Mouse (Mus musculus) midbrain, embryonic 12.5 days (tissue): Measurements from ENCODE around the gene Dao. TPM values are rescaled to one million over a fixed set of nuclear protein-coding genes. Genes with fewer than 3 reads are reported as not detected.

ENCODE experiments used
- ATAC-seq: fragments of 200-750 bp; cut with Nextera tagmentation; 2 replicates; pipeline ENCODE4 v1.8.0; 2017; ENCODE audit warnings: low read depth, moderate TSS enrichment, moderate library complexity; ENCODE audit not compliant: low FRiP score
- H3K27ac ChIP-seq: fragments of 300-500 bp; sonication (generic); replicated peaks from 2 replicates; pipeline ENCODE4 v1.5.1; 2016; ENCODE audit warnings: mild to moderate bottlenecking
- H3K27me3 ChIP-seq: fragments of 300-500 bp; sonication (generic); 2 replicates; pipeline ENCODE4 v1.6.1; 2016; ENCODE audit warnings: mild to moderate bottlenecking
- H3K36me3 ChIP-seq: fragments of 300-500 bp; sonication (generic); 2 replicates; pipeline ENCODE4 v1.6.1; 2016
- H3K4me1 ChIP-seq: fragments of 300-500 bp; sonication (generic); 2 replicates; pipeline ENCODE4 v1.6.1; 2016
- H3K4me2 ChIP-seq: fragments of 300-500 bp; sonication (generic); replicated peaks from 2 replicates; pipeline ENCODE4 v1.6.1; 2016; ENCODE audit warnings: mild to moderate bottlenecking, moderate library complexity
- H3K4me3 ChIP-seq: fragments of 300-500 bp; sonication (generic); 2 replicates; pipeline ENCODE4 v1.5.1; 2016; ENCODE audit warnings: mild to moderate bottlenecking
- H3K9ac ChIP-seq: fragments of 300-500 bp; sonication (generic); replicated peaks from 2 replicates; pipeline ENCODE4 v1.6.1; 2016; ENCODE audit warnings: mild to moderate bottlenecking, moderate library complexity
- H3K9me3 ChIP-seq: fragments of 300-500 bp; sonication (generic); 2 replicates; pipeline ENCODE4 v1.6.1; 2016; ENCODE audit warnings: mild to moderate bottlenecking
- WGBS: fragments of 180-500 bp; shearing (Covaris S2); methylation state at CpG from one replicate; pipeline ENCODE4 v1.1.7; 2016; 5-methylcytosine and 5-hydroxymethylcytosine counted together
- polyA plus RNA-seq: library from polyadenylated mRNA; unstranded; fragments of >200 nt; fragmentation: Nextera tagmentation; extraction: Ambion mirVana; gene quantifications from 2 replicates; pipeline ENCODE4 v1.2.1, GENCODE M21; 2016

Dao gene
- polyA plus RNA-seq, 1 experiment from 2014 or later, result not detected

- Histone ChIP-seq H3K27me3 (no peaks in the 10 kb centered on the region), H3K4me1 (peaks cover 10% of the 10 kb centered on the region; the same call in 1 of the 2 replicates), H3K9ac (no peak overlapping the region), H3K4me3 (no peak overlapping the region), H3K4me2 (no peak overlapping the region), H3K36me3 (peaks cover 20% of the 10 kb centered on the region; the same call in 1 of the 2 replicates), H3K9me3 (no peaks in the 10 kb centered on the region), H3K27ac (no peak overlapping the region)
- 84% methylated on average over 7 of the region's 7 CpGs for WGBS
- ATAC-seq, result no peak
Observed at GRCm38 (mm10) chr5:114034393-114034792, 30.9 kb downstream of the Dao start.

- WGBS, result 38% methylated on average over 10 of the region's 10 CpGs
- H3K36me3 ChIP-seq, result peaks cover 20% of the 10 kb centered on the region; the same call in 1 of the 2 replicates
- ATAC-seq, result no peak
Observed at GRCm38 (mm10) chr5:114035111-114035510, 31.6 kb downstream of the Dao start.

GRCm38 (mm10) chr5:114040508-114040907 lies 37.0 kb downstream of the Dao start:
- ATAC-seq, result no peak
- no peak overlapping the region for H3K4me2 ChIP-seq
- peaks cover 12% of the 10 kb centered on the region for H3K4me1 ChIP-seq
- no peak overlapping the region for H3K4me3 ChIP-seq
- H3K9ac ChIP-seq, result no peak overlapping the region
- no peaks in the 10 kb centered on the region for H3K9me3 ChIP-seq
- no peak overlapping the region for H3K27ac ChIP-seq
- peaks cover 5% of the 10 kb centered on the region; the same call in 1 of the 2 replicates for H3K27me3 ChIP-seq
- peaks cover 15% of the 10 kb centered on the region for H3K36me3 ChIP-seq
- WGBS, result 22% methylated on average over 7 of the region's 8 CpGs

More at GRCm38 (mm10) chr5:114035111-114035510, 31.6 kb downstream of the Dao start:
- peaks cover 4% of the 10 kb centered on the region; the same call in 1 of the 2 replicates for H3K4me1 ChIP-seq
- H3K27ac ChIP-seq, result no peak overlapping the region
- no peak overlapping the region for H3K4me3 ChIP-seq
- no peaks in the 10 kb centered on the region for H3K9me3 ChIP-seq
- H3K4me2 ChIP-seq, result no peak overlapping the region
- no peaks in the 10 kb centered on the region for H3K27me3 ChIP-seq
- H3K9ac ChIP-seq, result no peak overlapping the region

- WGBS, result 81% methylated on average over 1 of the region's 1 CpGs
- Histone ChIP-seq H3K36me3 (peaks cover 15% of the 10 kb centered on the region), H3K4me2 (no peak overlapping the region), H3K4me3 (no peak overlapping the region), H3K27ac (no peak overlapping the region), H3K4me1 (peaks cover 12% of the 10 kb centered on the region), H3K27me3 (peaks cover 5% of the 10 kb centered on the region; the same call in 1 of the 2 replicates), H3K9me3 (no peaks in the 10 kb centered on the region), H3K9ac (no peak overlapping the region)
- ATAC-seq, result no peak
Observed at GRCm38 (mm10) chr5:114040911-114041310, 37.4 kb downstream of the Dao start.

- H3K4me2 ChIP-seq, result no peak overlapping the region
- H3K27ac ChIP-seq, result no peak overlapping the region
- H3K4me3 ChIP-seq, result no peak overlapping the region
- 0 out of 2 replicates have a peak overlapping the region, but pooled peaks have one; percentile 28 for H3K9ac ChIP-seq
- WGBS, result 26% methylated on average over 15 of the region's 15 CpGs
- H3K9me3 ChIP-seq, result no peaks in the 10 kb centered on the region
- H3K4me1 ChIP-seq, result peaks cover 10% of the 10 kb centered on the region
- H3K36me3 ChIP-seq, result peaks cover 15% of the 10 kb centered on the region
- peaks cover 5% of the 10 kb centered on the region; the same call in 1 of the 2 replicates for H3K27me3 ChIP-seq
- no peak for ATAC-seq
Observed at GRCm38 (mm10) chr5:114041327-114041930, 37.9 kb downstream of the Dao start.

GRCm38 (mm10) chr5:114043800-114044199 lies 40.3 kb downstream of the Dao start:
- Histone ChIP-seq H3K4me3 (no peak overlapping the region), H3K4me1 (peaks cover 10% of the 10 kb centered on the region), H3K9me3 (no peaks in the 10 kb centered on the region), H3K36me3 (peaks cover 7% of the 10 kb centered on the region; the same call in 1 of the 2 replicates), H3K9ac (no peak overlapping the region), H3K4me2 (no peak overlapping the region), H3K27me3 (peaks cover 5% of the 10 kb centered on the region; the same call in 1 of the 2 replicates), H3K27ac (no peak overlapping the region)
- 84% methylated on average over 4 of the region's 4 CpGs for WGBS
- ATAC-seq, result no peak

GRCm38 (mm10) chr5:114045134-114045533 lies 41.6 kb downstream of the Dao start:
- no peak for ATAC-seq
- Histone ChIP-seq H3K9ac (no peak overlapping the region), H3K4me1 (peaks cover 10% of the 10 kb centered on the region), H3K36me3 (peaks cover 7% of the 10 kb centered on the region; the same call in 1 of the 2 replicates), H3K27me3 (peaks cover 5% of the 10 kb centered on the region; the same call in 1 of the 2 replicates), H3K27ac (no peak overlapping the region), H3K9me3 (no peaks in the 10 kb centered on the region), H3K4me3 (no peak overlapping the region), H3K4me2 (no peak overlapping the region)
- 80% methylated on average over 1 of the region's 1 CpGs for WGBS

- Histone ChIP-seq H3K27ac (no peak overlapping the region), H3K9ac (no peak overlapping the region), H3K4me2 (no peak overlapping the region), H3K27me3 (peaks cover 11% of the 10 kb centered on the region; the same call in 1 of the 2 replicates), H3K36me3 (peaks cover 7% of the 10 kb centered on the region; the same call in 1 of the 2 replicates), H3K4me1 (peaks cover 7% of the 10 kb centered on the region), H3K9me3 (no peaks in the 10 kb centered on the region), H3K4me3 (no peak overlapping the region)
- 83% methylated on average over 3 of the region's 3 CpGs for WGBS
- ATAC-seq, result no peak
Observed at GRCm38 (mm10) chr5:114046151-114046550, 42.6 kb downstream of the Dao start.

GRCm38 (mm10) chr5:114046604-114047003 lies 43.1 kb downstream of the Dao start:
- Histone ChIP-seq H3K4me2 (no peak overlapping the region), H3K36me3 (peaks cover 7% of the 10 kb centered on the region; the same call in 1 of the 2 replicates), H3K9me3 (no peaks in the 10 kb centered on the region), H3K27ac (no peak overlapping the region), H3K9ac (no peak overlapping the region), H3K27me3 (peaks cover 13% of the 10 kb centered on the region; the same call in 1 of the 2 replicates), H3K4me1 (peaks cover 2% of the 10 kb centered on the region), H3K4me3 (no peak overlapping the region)
- no peak for ATAC-seq
- WGBS, result 57% methylated on average over 3 of the region's 3 CpGs

- no peaks in the 10 kb centered on the region for H3K9me3 ChIP-seq
- H3K36me3 ChIP-seq, result peaks cover 7% of the 10 kb centered on the region; the same call in 1 of the 2 replicates
- H3K4me1 ChIP-seq, result no peaks in the 10 kb centered on the region
- peaks cover 13% of the 10 kb centered on the region; the same call in 1 of the 2 replicates for H3K27me3 ChIP-seq
- WGBS, result 87% methylated on average over 5 of the region's 5 CpGs
- H3K4me3 ChIP-seq, result no peak overlapping the region
- H3K9ac ChIP-seq, result no peak overlapping the region
- no peak overlapping the region for H3K4me2 ChIP-seq
- ATAC-seq, result no peak
- no peak overlapping the region for H3K27ac ChIP-seq
Observed at GRCm38 (mm10) chr5:114047182-114047581, 43.7 kb downstream of the Dao start.

- no peaks in the 10 kb centered on the region for H3K36me3 ChIP-seq
- peaks cover 5% of the 10 kb centered on the region; the same call in 1 of the 2 replicates for H3K4me1 ChIP-seq
- no peak overlapping the region for H3K4me3 ChIP-seq
- 65% methylated on average over 12 of the region's 12 CpGs for WGBS
- H3K27me3 ChIP-seq, result peaks cover 8% of the 10 kb centered on the region; the same call in 1 of the 2 replicates
- H3K27ac ChIP-seq, result no peak overlapping the region
- no peak overlapping the region for H3K9ac ChIP-seq
- H3K4me2 ChIP-seq, result no peak overlapping the region
- ATAC-seq, result no peak
- no peaks in the 10 kb centered on the region for H3K9me3 ChIP-seq
Observed at GRCm38 (mm10) chr5:114048731-114049308, 45.3 kb downstream of the Dao start.

- Histone ChIP-seq H3K36me3 (peaks cover 3% of the 10 kb centered on the region; the same call in 1 of the 2 replicates), H3K4me2 (0 out of 2 replicates have a peak overlapping the region, but pooled peaks have one; percentile 17), H3K27ac (no peak overlapping the region), H3K9ac (no peak overlapping the region), H3K9me3 (no peaks in the 10 kb centered on the region), H3K27me3 (peaks cover 10% of the 10 kb centered on the region), H3K4me3 (0 out of 2 replicates have a peak overlapping the region, but pooled peaks have one; percentile 4), H3K4me1 (peaks cover 5% of the 10 kb centered on the region; the same call in 1 of the 2 replicates)
- no peak for ATAC-seq
- 37% methylated on average over 9 of the region's 9 CpGs for WGBS
Observed at GRCm38 (mm10) chr5:114052246-114052761, 48.8 kb downstream of the Dao start.
